Mouse (Mus musculus) liver, embryonic 14.5 days (tissue): ENCODE results near the gene Anp32a.

Source experiments
- CTCF ChIP-seq: IDR thresholded peaks from 2 replicates; pipeline ENCODE4 v1.5.1; 2016; ENCODE audit warnings: antibody characterized with exemption, low read depth, control low read depth
- EP300 ChIP-seq: IDR thresholded peaks from 2 replicates; pipeline ENCODE4 v1.6.1; 2016; ENCODE audit warnings: antibody characterized with exemption, low read depth

DNA sequence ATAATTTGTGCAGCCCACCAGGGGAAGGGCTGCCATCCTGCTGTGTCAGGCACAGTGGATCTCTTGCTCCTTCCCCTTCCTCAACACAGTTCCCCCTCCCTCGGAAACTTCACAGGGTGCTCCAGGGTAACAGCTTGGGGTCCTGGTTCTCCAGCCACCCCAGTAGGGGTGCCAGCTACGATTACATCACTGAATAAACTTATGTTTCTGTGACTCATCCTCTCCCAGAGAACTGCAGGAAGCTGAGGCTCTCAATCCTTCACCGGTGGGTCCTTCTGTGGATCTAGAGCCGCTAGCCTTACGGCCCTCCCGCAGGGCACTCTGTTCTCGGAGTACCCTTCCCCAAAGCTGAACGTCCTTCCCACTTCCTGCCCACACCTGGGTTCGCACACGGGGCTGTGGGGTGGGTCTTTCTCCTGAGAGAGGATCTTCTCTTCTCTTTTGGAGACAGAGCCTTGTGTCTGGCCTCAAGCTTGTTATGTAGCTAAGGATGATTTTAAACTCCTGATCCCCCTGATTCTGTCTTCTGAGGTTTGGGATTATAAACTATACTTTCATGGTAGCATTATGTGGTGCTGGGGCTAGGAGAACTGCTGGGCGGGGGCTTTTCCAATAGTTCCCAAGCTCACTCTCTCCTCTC, 59.6 kb downstream of the Anp32a start:
- no peak for TF ChIP-seq CTCF
- TF ChIP-seq EP300, result no peak
